Mouse (Mus musculus): ENCODE measurements around the gene Iqcc. TPM values are rescaled to one million over a fixed set of nuclear protein-coding genes. Genes with fewer than 3 reads are reported as not detected.

Iqcc gene
- polyA plus RNA-seq, 1 experiment from 2014 or later = 33.0 TPM

DNA sequence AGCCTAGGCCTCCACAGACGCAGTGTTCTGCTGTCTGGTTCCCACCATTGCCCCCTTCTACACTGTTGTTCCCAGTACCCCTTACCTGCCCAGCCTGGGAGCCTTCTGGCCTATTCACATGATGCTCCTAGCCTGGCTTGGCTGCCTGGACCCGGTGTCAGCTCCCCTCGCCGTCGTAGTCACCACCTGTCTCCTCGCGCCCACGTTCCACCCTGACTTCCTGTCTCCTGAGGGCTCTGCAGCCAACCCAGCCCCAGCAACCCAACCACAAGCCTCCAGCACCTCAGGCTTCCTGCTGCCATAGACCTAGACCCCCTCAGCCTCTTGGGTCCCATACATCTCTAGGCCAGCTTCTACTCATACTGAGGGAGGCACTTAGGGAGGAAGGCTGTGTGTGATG lies 45.5 kb downstream of the Iqcc start, which contains the start of gene Lck:
Gene Lck (minus strand): TSS at position 212 of the 400 bp plus-strand sequence.
- no peak within 1 kb of the TSS for H3K4me3 ChIP-seq
- H3K4me2 ChIP-seq (replicated peaks) = no peak within 1 kb of the TSS
- no peaks in the 10 kb centered on the region for H3K27me3 ChIP-seq
- H3K4me1 ChIP-seq = peaks cover 4% of the 10 kb centered on the region; the same call in 1 of the 2 replicates
- no peak for ATAC-seq (ENCODE audit: insufficient number of reproducible peaks, insufficient read depth, low FRiP score, low TSS enrichment)
- no peaks in the 10 kb centered on the region for H3K36me3 ChIP-seq
- H3K9ac ChIP-seq = no peak within 1 kb of the TSS
- 92% methylated on average over 8 of the region's 8 CpGs for WGBS
- no peak within 1 kb of the TSS for H3K27ac ChIP-seq
- no peaks in the 10 kb centered on the region for H3K9me3 ChIP-seq

DNA sequence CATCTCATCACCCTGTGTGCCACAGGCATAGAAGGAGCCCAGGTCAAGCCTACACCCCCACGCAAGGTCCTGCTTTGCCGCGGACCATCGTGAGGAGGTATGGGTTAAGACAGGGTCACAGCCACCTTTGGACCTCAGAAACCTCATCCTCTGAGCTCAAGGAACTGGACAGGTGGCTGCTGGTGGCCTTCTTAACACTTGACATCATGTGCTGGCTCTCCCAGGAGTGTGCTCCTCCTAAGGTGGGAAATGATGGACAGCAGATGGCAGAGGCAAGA lies 45.9 kb downstream of the Iqcc start:
- Histone ChIP-seq H3K9me3 (no peaks in the 10 kb centered on the region), H3K27me3 (no peaks in the 10 kb centered on the region), H3K9ac (no peak overlapping the region), H3K4me3 (no peak overlapping the region), H3K4me1 (peaks cover 4% of the 10 kb centered on the region; the same call in 1 of the 2 replicates), H3K36me3 (no peaks in the 10 kb centered on the region), H3K4me2 (replicated peaks) (no peak overlapping the region), H3K27ac (no peak overlapping the region)
- ATAC-seq (ENCODE audit: insufficient number of reproducible peaks, insufficient read depth, low FRiP score, low TSS enrichment) = no peak
- 95% methylated on average over 4 of the region's 4 CpGs for WGBS

DNA sequence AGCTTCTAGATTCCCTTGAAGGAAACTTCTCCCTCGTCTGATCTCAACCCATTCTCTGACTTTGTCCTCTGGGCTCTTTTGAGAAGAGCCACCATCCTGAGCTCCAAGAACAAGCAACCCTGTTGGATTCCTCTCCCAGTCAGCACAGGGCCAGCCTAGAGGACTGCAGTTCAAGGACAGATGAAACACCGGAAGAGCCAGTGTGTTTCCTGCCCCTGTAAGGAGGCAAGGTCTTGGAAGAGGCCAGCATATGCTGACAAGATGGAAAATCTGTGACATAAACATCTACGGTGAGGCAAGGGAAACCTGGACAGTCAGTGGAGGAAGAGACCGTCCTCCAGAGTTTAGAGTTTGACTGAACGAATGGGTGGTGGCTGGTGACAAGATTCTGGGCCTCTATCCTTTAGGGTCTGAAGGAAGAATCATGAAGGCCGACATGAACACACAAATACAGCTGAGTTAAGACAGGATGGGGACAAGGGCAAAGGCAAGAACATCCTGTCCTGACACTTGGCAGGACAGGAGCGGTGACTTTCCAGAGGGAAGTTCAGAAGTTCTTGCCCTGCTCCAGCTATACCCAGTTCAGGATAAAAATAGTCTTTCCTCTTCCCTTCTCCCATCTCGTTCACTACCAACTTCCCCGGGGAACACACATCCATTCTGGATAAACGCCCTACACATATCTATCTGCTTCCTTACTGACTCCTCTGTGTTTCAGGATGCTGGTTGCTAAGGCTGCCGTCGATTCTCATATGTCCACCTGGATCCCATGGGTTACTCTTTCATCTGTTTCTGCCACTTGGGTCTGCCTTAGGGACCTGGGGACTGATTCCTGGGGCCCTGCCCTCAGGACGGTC lies 46.4 kb downstream of the Iqcc start:
- H3K4me3 ChIP-seq = no peak overlapping the region
- no peak overlapping the region for H3K27ac ChIP-seq
- no peak overlapping the region for H3K9ac ChIP-seq
- peaks cover 4% of the 10 kb centered on the region; the same call in 1 of the 2 replicates for H3K4me1 ChIP-seq
- H3K4me2 ChIP-seq (replicated peaks) = no peak overlapping the region
- ATAC-seq (ENCODE audit: insufficient number of reproducible peaks, insufficient read depth, low FRiP score, low TSS enrichment) = no peak
- WGBS = 87% methylated on average over 13 of the region's 13 CpGs
- H3K9me3 ChIP-seq = no peaks in the 10 kb centered on the region
- no peaks in the 10 kb centered on the region for H3K36me3 ChIP-seq
- H3K27me3 ChIP-seq = no peaks in the 10 kb centered on the region

DNA sequence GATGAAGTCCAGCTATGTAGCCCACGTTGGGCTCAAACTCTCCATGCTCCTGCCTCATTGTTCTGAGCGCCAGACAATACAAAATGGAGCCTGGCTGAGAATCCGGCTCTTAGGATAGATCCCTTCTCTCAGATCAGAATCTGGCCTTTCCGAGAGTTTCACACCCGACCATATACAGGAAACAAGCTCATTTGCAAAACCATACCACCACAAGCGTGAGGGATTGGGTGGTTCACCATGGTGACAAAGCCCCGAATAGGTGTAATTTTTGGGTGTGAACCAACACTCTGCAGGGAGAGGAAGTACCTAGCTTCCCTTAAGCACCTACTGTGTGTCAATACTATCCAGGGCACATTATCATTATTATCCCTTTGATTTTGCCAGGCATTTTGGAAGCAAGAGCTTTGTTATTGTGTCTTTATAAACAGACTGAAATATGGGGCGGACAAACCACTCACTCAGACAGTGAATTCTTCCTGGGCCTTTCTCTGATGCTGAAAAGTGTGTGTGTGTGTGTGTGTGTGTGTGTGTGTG lies 47.3 kb downstream of the Iqcc start:
- H3K4me2 ChIP-seq (replicated peaks) = no peak overlapping the region
- 76% methylated on average over 8 of the region's 8 CpGs for WGBS
- no peaks in the 10 kb centered on the region for H3K9me3 ChIP-seq
- H3K9ac ChIP-seq = no peak overlapping the region
- H3K36me3 ChIP-seq = no peaks in the 10 kb centered on the region
- H3K27me3 ChIP-seq = no peaks in the 10 kb centered on the region
- no peak for ATAC-seq (ENCODE audit: insufficient number of reproducible peaks, insufficient read depth, low FRiP score, low TSS enrichment)
- peaks cover 4% of the 10 kb centered on the region; the same call in 1 of the 2 replicates for H3K4me1 ChIP-seq
- H3K27ac ChIP-seq = no peak overlapping the region
- no peak overlapping the region for H3K4me3 ChIP-seq

DNA sequence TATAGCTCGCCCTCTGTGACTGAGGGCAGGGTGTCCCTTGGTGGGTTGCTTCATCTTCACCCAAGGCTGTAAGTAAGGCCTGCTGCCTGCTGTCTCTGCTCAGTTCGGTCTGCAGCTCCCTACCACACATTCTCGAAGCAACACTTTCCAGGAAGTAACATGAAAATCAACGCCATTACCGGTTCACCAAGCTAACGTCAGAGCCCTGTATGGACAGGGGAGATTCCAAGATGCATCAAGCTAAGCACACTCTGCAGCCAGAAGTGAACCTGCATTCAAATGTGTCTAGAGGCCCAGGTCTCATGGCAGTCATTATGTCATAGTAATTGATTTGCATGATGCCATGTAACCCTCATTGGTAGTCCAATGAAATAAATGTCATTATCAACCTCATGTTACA lies 48.9 kb downstream of the Iqcc start:
- no peak for ATAC-seq (ENCODE audit: insufficient number of reproducible peaks, insufficient read depth, low FRiP score, low TSS enrichment)
- H3K4me1 ChIP-seq = peaks cover 1% of the 10 kb centered on the region; the same call in 1 of the 2 replicates

DNA sequence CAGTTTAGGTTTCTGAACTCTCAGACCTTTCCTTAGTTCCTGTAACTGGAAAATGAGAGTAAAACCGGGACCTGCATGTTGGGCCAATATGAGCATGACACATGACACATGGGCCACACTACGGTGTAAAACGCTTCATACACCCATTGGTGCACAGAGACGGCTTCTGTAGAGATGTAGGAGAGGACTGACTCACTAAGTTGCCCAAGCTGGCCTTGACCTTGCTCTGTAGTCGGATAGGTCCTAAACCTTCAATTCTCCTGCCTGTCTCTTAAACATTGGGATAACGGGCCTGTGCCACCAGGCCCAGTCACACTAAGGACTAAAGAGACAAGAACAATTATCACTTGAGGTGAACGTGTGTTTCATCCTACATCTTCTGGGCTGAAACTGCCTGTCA lies 50.5 kb downstream of the Iqcc start:
- no peaks in the 10 kb centered on the region for H3K9me3 ChIP-seq
- H3K27me3 ChIP-seq = no peaks in the 10 kb centered on the region
- no peaks in the 10 kb centered on the region for H3K36me3 ChIP-seq
- H3K9ac ChIP-seq = no peak overlapping the region
- H3K4me3 ChIP-seq = no peak overlapping the region
- no peak for ATAC-seq (ENCODE audit: insufficient number of reproducible peaks, insufficient read depth, low FRiP score, low TSS enrichment)
- no peaks in the 10 kb centered on the region for H3K4me1 ChIP-seq
- H3K4me2 ChIP-seq (replicated peaks) = no peak overlapping the region
- no peak overlapping the region for H3K27ac ChIP-seq
- 86% methylated on average over 7 of the region's 7 CpGs for WGBS

More for the DNA sequence above, 48.9 kb downstream of the Iqcc start:
- no peak overlapping the region for H3K27ac ChIP-seq
- no peaks in the 10 kb centered on the region for H3K27me3 ChIP-seq
- no peak overlapping the region for H3K4me3 ChIP-seq
- WGBS = 87% methylated on average over 6 of the region's 6 CpGs
- no peaks in the 10 kb centered on the region for H3K36me3 ChIP-seq
- H3K9me3 ChIP-seq = no peaks in the 10 kb centered on the region
- no peak overlapping the region for H3K4me2 ChIP-seq (replicated peaks)
- no peak overlapping the region for H3K9ac ChIP-seq

DNA sequence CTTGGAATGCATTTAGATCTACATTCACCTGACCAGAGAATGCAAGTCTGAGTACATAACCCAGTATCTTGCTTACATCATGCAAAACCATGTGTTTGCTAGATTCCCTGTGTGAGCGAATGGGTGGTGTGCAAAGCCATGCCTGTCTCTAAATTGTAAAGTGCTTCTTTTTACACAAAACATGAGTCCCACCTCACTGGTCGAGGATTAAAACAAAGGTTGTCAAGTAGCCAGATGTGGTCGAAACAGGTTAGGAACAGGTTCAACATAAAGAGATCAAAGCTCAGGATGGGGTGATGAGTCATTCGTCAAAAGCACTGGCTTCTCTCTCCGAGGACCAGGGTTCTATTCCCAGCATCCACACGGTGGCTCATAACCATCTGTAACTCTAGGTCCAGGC lies 53.8 kb downstream of the Iqcc start:
- H3K4me1 ChIP-seq = no peaks in the 10 kb centered on the region
- 86% methylated on average over 6 of the region's 6 CpGs for WGBS
- no peak for ATAC-seq (ENCODE audit: insufficient number of reproducible peaks, insufficient read depth, low FRiP score, low TSS enrichment)

More for the DNA sequence above, 53.8 kb downstream of the Iqcc start:
- Histone ChIP-seq H3K27ac (no peak overlapping the region), H3K4me2 (replicated peaks) (no peak overlapping the region), H3K36me3 (no peaks in the 10 kb centered on the region), H3K9ac (no peak overlapping the region), H3K4me3 (no peak overlapping the region), H3K9me3 (no peaks in the 10 kb centered on the region), H3K27me3 (no peaks in the 10 kb centered on the region)

Other genes with a start within 250 kb of the Iqcc start
- 9.9 and 10.8 TPM in 2 replicates for gene Zbtb8a, start 241.0 kb downstream of the Iqcc start, polyA plus RNA-seq (2016; fragmentation: Nextera tagmentation; extraction: Ambion mirVana)
- 3.5 TPM in 2 replicates for gene Zbtb8b, start 178.2 kb downstream of the Iqcc start, polyA plus RNA-seq (2016; fragmentation: Nextera tagmentation; extraction: Ambion mirVana)
- gene Bsdc1, start 157.5 kb downstream of the Iqcc start, polyA plus RNA-seq (2016; fragmentation: Nextera tagmentation; extraction: Ambion mirVana) = 28.5 and 29.2 TPM in 2 replicates
- not detected in 2 replicates for gene Tssk3, start 128.1 kb downstream of the Iqcc start, polyA plus RNA-seq (2016; fragmentation: Nextera tagmentation; extraction: Ambion mirVana)
- 0.32 TPM in 1 of 2 replicates, not detected in the other for gene Fam229a, start 127.9 kb downstream of the Iqcc start, polyA plus RNA-seq (2016; fragmentation: Nextera tagmentation; extraction: Ambion mirVana)
- 1,543 and 1,552 TPM in 2 replicates for gene Marcksl1, start 105.5 kb downstream of the Iqcc start, polyA plus RNA-seq (2016; fragmentation: Nextera tagmentation; extraction: Ambion mirVana)
- gene Hdac1, start 76.4 kb downstream of the Iqcc start, polyA plus RNA-seq (2016; fragmentation: Nextera tagmentation; extraction: Ambion mirVana) = 246 and 251 TPM in 2 replicates
- 10.8 and 12.6 TPM in 2 replicates for gene Lck, start 45.5 kb downstream of the Iqcc start, polyA plus RNA-seq (2016; fragmentation: Nextera tagmentation; extraction: Ambion mirVana)
- gene Fam167b, start 40.5 kb downstream of the Iqcc start, polyA plus RNA-seq (2016; fragmentation: Nextera tagmentation; extraction: Ambion mirVana) = 3.6 and 5.1 TPM in 2 replicates
- 257 and 260 TPM in 2 replicates for gene Eif3i, start 18.5 kb downstream of the Iqcc start, polyA plus RNA-seq (2016; fragmentation: Nextera tagmentation; extraction: Ambion mirVana)
- gene Tmem234, start 18.4 kb downstream of the Iqcc start, polyA plus RNA-seq (2016; fragmentation: Nextera tagmentation; extraction: Ambion mirVana) = 180 TPM in 2 replicates
- 2.3 and 3.2 TPM in 2 replicates for gene Dcdc2b, start 4.8 kb downstream of the Iqcc start, polyA plus RNA-seq (2016; fragmentation: Nextera tagmentation; extraction: Ambion mirVana)
- gene Ccdc28b, start 4.8 kb upstream of the Iqcc start, polyA plus RNA-seq (2016; fragmentation: Nextera tagmentation; extraction: Ambion mirVana) = 63.7 and 66.7 TPM in 2 replicates
- gene Txlna, start 22.0 kb upstream of the Iqcc start, polyA plus RNA-seq (2016; fragmentation: Nextera tagmentation; extraction: Ambion mirVana) = 100 TPM in 2 replicates
- 14.4 and 15.3 TPM in 2 replicates for gene Kpna6, start 53.7 kb upstream of the Iqcc start, polyA plus RNA-seq (2016; fragmentation: Nextera tagmentation; extraction: Ambion mirVana)
- gene Tmem39b, start 77.7 kb upstream of the Iqcc start, polyA plus RNA-seq (2016; fragmentation: Nextera tagmentation; extraction: Ambion mirVana) = 16.5 and 18.7 TPM in 2 replicates
- 191 and 204 TPM in 2 replicates for gene Khdrbs1, start 123.2 kb upstream of the Iqcc start, polyA plus RNA-seq (2016; fragmentation: Nextera tagmentation; extraction: Ambion mirVana)
- 306 and 332 TPM in 2 replicates for gene Ptp4a2, start 192.1 kb upstream of the Iqcc start, polyA plus RNA-seq (2016; fragmentation: Nextera tagmentation; extraction: Ambion mirVana)